Mouse (Mus musculus): Measurements from ENCODE around the gene Erc2. TPM values are rescaled to one million over a fixed set of nuclear protein-coding genes. Genes with fewer than 3 reads are reported as not detected.

Erc2 gene
- polyA plus RNA-seq, 2 experiments = 0.52 to 0.99 TPM

DNA sequence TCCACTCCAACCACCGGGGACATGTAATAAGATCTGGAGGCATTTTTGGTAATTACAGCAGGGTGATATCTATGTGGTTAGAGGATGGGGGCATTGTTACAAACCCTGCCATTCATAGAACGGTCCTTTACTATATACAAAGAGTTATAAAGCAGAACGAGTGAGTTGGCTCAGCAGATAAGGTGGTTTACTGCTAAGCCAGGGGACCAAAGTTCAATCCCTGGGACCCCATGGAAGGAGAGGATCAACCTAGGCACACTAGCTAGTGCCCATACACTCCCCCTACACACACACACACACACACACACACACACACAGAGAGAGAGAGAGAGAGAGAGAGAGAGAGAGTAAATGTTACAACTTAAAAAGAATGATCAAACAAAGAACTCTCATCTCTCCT lies 835.2 kb downstream of the Erc2 start:
- H3K4me1 ChIP-seq (replicated peaks; ENCODE audit: control insufficient read depth in 2 of 2, insufficient read depth in 2 of 2, low read length in 1 of 2) = no peaks in the 10 kb centered on the region
- no peak overlapping the region for H3K4me3 ChIP-seq (ENCODE audit: insufficient read depth in 1 of 2, low read depth in 2 of 2, low read length in 2 of 2)
- no peaks in the 10 kb centered on the region for H3K36me3 ChIP-seq (replicated peaks; ENCODE audit: control insufficient read depth, insufficient read depth, low read depth)
- WGBS (ENCODE audit: insufficient replicate concordance) = 53% methylated on average over 3 of the region's 3 CpGs
- H3K9me3 ChIP-seq (ENCODE audit: control insufficient read depth, low read length) = no peaks in the 10 kb centered on the region
- H3K9ac ChIP-seq (replicated peaks) = no peak overlapping the region
- no peak for ATAC-seq (ENCODE audit: insufficient read depth)
- no peaks in the 10 kb centered on the region for H3K27me3 ChIP-seq (ENCODE audit: control insufficient read depth, insufficient read depth, low read length)
- H3K4me2 ChIP-seq (ENCODE audit: low read depth) = no peak overlapping the region
- H3K27ac ChIP-seq = no peak overlapping the region
- no peak for DNase-seq (ENCODE audit: low read depth in 3 of 3, low spot score in 3 of 3)
- no peak for TF ChIP-seq CTCF (IDR thresholded peaks at IDR 0.05; ENCODE audit: low read depth)
- no peak for TF ChIP-seq EP300 (IDR thresholded peaks at IDR 0.05; ENCODE audit: low read depth)

DNA sequence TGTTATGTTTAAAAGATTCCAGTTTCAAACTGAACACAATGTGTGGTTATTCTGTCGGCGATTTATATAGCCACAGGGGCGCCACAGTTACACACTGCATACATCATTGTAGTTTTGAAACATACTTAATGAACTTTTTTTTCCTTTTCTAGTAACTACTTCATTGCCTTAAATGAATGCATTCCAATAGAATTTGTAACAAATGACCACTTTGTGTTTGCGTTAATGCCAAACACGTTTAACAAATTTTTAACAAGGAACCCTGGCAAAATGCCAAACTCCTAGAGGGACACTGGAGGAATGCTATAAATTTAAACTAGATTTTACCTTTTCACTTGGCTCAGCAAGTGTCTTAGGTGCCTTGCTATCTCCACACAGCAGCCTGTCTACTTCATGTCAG lies 845.7 kb downstream of the Erc2 start:
- no peaks in the 10 kb centered on the region for H3K27me3 ChIP-seq (ENCODE audit: control insufficient read depth, insufficient read depth, low read length)
- DNase-seq (ENCODE audit: low read depth in 3 of 3, low spot score in 3 of 3) = no peak
- no peak overlapping the region for H3K9ac ChIP-seq (replicated peaks)
- no peak for ATAC-seq (ENCODE audit: insufficient read depth)
- no peaks in the 10 kb centered on the region for H3K4me1 ChIP-seq (replicated peaks; ENCODE audit: control insufficient read depth in 2 of 2, insufficient read depth in 2 of 2, low read length in 1 of 2)
- H3K4me3 ChIP-seq (ENCODE audit: insufficient read depth in 1 of 2, low read depth in 2 of 2, low read length in 2 of 2) = no peak overlapping the region
- H3K4me2 ChIP-seq (ENCODE audit: low read depth) = no peak overlapping the region
- TF ChIP-seq CTCF (IDR thresholded peaks at IDR 0.05; ENCODE audit: low read depth) (no peak), EP300 (IDR thresholded peaks at IDR 0.05; ENCODE audit: low read depth) (no peak)
- H3K9me3 ChIP-seq (ENCODE audit: control insufficient read depth, low read length) = no peaks in the 10 kb centered on the region
- WGBS (ENCODE audit: insufficient replicate concordance) = 75% methylated on average over 5 of the region's 5 CpGs
- H3K27ac ChIP-seq = no peak overlapping the region
- no peaks in the 10 kb centered on the region for H3K36me3 ChIP-seq (replicated peaks; ENCODE audit: control insufficient read depth, insufficient read depth, low read depth)

DNA sequence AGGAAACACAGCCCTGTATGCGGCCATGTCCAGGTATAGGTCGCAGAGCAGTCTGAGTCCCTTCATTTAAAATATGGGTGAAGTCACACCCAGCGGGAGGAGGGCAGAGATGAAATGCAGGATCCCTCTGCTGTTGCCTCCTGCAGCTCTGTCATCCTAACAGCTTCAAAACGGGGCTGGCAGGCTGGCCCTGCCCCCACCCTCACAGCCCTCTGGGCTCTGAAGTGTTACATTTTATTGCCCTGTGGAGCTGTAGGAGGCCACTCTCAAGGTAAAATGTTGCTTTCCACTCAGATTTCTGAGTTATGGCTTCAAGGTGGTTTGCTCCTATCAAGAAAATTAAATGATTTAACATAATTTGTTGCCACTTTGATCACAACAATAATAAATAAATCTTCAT lies 847.5 kb downstream of the Erc2 start:
- Histone ChIP-seq H3K4me1 (replicated peaks; ENCODE audit: control insufficient read depth in 2 of 2, insufficient read depth in 2 of 2, low read length in 1 of 2) (no peaks in the 10 kb centered on the region), H3K27ac (no peak overlapping the region), H3K9ac (replicated peaks) (no peak overlapping the region), H3K4me2 (ENCODE audit: low read depth) (no peak overlapping the region), H3K4me3 (ENCODE audit: insufficient read depth in 1 of 2, low read depth in 2 of 2, low read length in 2 of 2) (no peak overlapping the region), H3K27me3 (ENCODE audit: control insufficient read depth, insufficient read depth, low read length) (no peaks in the 10 kb centered on the region), H3K9me3 (ENCODE audit: control insufficient read depth, low read length) (no peaks in the 10 kb centered on the region), H3K36me3 (replicated peaks; ENCODE audit: control insufficient read depth, insufficient read depth, low read depth) (no peaks in the 10 kb centered on the region)
- 40% methylated on average over 4 of the region's 4 CpGs for WGBS (ENCODE audit: insufficient replicate concordance)
- ATAC-seq (ENCODE audit: insufficient read depth) (no peak), DNase-seq (ENCODE audit: low read depth in 3 of 3, low spot score in 3 of 3) (no peak)
- TF ChIP-seq EP300 (IDR thresholded peaks at IDR 0.05; ENCODE audit: low read depth) = no peak
- TF ChIP-seq CTCF (IDR thresholded peaks at IDR 0.05; ENCODE audit: low read depth) = no peak

DNA sequence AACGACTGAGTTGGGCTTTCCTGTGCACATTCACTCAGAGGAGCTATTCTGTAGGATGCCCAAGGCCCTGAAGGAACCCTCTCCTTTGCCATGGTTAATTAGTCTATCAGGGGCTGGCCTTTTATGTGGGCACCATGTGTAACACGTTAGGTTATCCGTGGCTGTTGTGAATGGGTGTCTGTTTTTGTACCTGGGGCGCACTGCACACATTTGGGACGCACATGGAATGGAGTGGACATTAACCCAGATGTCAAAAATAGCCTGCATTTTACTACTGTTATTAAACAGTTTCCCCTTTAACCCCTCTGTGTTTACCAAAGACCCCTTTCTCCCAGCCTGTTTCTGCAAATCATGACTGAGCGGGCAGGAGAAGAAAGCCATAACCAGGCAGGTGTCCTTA lies 848.0 kb downstream of the Erc2 start:
- TF ChIP-seq CTCF (IDR thresholded peaks at IDR 0.05; ENCODE audit: low read depth) = no peak
- TF ChIP-seq EP300 (IDR thresholded peaks at IDR 0.05; ENCODE audit: low read depth) = no peak
- H3K4me2 ChIP-seq (ENCODE audit: low read depth) = no peak overlapping the region
- H3K4me1 ChIP-seq (replicated peaks; ENCODE audit: control insufficient read depth in 2 of 2, insufficient read depth in 2 of 2, low read length in 1 of 2) = no peaks in the 10 kb centered on the region
- no peak overlapping the region for H3K27ac ChIP-seq
- no peaks in the 10 kb centered on the region for H3K27me3 ChIP-seq (ENCODE audit: control insufficient read depth, insufficient read depth, low read length)
- no peak overlapping the region for H3K4me3 ChIP-seq (ENCODE audit: insufficient read depth in 1 of 2, low read depth in 2 of 2, low read length in 2 of 2)
- H3K36me3 ChIP-seq (replicated peaks; ENCODE audit: control insufficient read depth, insufficient read depth, low read depth) = no peaks in the 10 kb centered on the region
- H3K9ac ChIP-seq (replicated peaks) = no peak overlapping the region
- H3K9me3 ChIP-seq (ENCODE audit: control insufficient read depth, low read length) = no peaks in the 10 kb centered on the region
- 52% methylated on average over 6 of the region's 6 CpGs for WGBS (ENCODE audit: insufficient replicate concordance)
- no peak for ATAC-seq (ENCODE audit: insufficient read depth)
- no peak for DNase-seq (ENCODE audit: low read depth in 3 of 3, low spot score in 3 of 3)

DNA sequence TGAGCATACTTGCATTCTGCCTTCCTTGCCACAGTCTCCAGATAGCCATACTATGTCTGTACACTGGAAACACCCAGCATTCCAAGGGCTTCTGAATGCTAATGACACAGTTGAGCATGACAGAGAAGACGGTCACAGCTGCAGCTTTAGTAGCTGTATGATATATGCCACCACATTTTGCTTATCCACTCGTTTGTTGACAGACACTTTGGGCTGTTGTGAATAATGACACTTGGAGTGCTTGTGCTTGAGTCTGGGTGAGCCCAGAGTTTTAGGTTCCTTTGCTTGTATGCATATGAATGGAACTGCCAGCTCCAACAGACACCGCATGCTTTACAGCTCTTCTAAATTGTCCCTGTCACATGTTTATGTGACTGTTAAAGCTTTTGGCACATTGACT lies 852.8 kb downstream of the Erc2 start:
- no peaks in the 10 kb centered on the region for H3K9me3 ChIP-seq (ENCODE audit: control insufficient read depth, low read length)
- DNase-seq (ENCODE audit: low read depth in 3 of 3, low spot score in 3 of 3) (no peak), ATAC-seq (ENCODE audit: insufficient read depth) (no peak)
- H3K4me1 ChIP-seq (replicated peaks; ENCODE audit: control insufficient read depth in 2 of 2, insufficient read depth in 2 of 2, low read length in 1 of 2) = no peaks in the 10 kb centered on the region
- no peak overlapping the region for H3K4me2 ChIP-seq (ENCODE audit: low read depth)
- no peak overlapping the region for H3K27ac ChIP-seq
- H3K4me3 ChIP-seq (ENCODE audit: insufficient read depth in 1 of 2, low read depth in 2 of 2, low read length in 2 of 2) = no peak overlapping the region
- H3K27me3 ChIP-seq (ENCODE audit: control insufficient read depth, insufficient read depth, low read length) = no peaks in the 10 kb centered on the region
- H3K36me3 ChIP-seq (replicated peaks; ENCODE audit: control insufficient read depth, insufficient read depth, low read depth) = no peaks in the 10 kb centered on the region
- TF ChIP-seq CTCF (IDR thresholded peaks at IDR 0.05; ENCODE audit: low read depth) = no peak
- no peak for TF ChIP-seq EP300 (IDR thresholded peaks at IDR 0.05; ENCODE audit: low read depth)
- 53% methylated on average over 3 of the region's 3 CpGs for WGBS (ENCODE audit: insufficient replicate concordance)
- no peak overlapping the region for H3K9ac ChIP-seq (replicated peaks)

Measured in liver, embryonic 14.5 days (tissue).